Comparison of ENCODE assay signal across 22 mouse cellular contexts in genomic region chr5:73202498-73202897, GRCm38 (mm10). TPM values are rescaled to one million over a fixed set of nuclear protein-coding genes. Genes with fewer than 3 reads are reported as not detected.
DNase-seq lines count a peak whose midpoint lies in the region; ATAC-seq and TF ChIP-seq lines count a peak whose summit lies in the region.
"Had no signal": no experiment of that assay in that cellular context is flagged by ENCODE, and none has a peak within 500 bp of the region (broad histone marks: within the 10 kb centered on the region; RNA-seq: fewer than 3 reads in every experiment).

No protein-coding gene starts in this region.

- H3K27me3 ChIP-seq in kidney, embryonic 15.5 days, result no peaks in the 10 kb centered on the region
- H3K27me3 ChIP-seq in kidney, postnatal 0 days (ENCODE audit: insufficient read depth, low read length), result no peaks in the 10 kb centered on the region
- H3K27me3 ChIP-seq: embryonic facial prominence, embryonic 13.5 days; embryonic facial prominence, embryonic 15.5 days; forebrain, embryonic 12.5 days had no signal

- H3K4me2 ChIP-seq in kidney, embryonic 15.5 days, result no peak overlapping the region
- H3K4me2 ChIP-seq in kidney, postnatal 0 days (ENCODE audit: low read length), result no peak overlapping the region
- H3K4me2 ChIP-seq: embryonic facial prominence, embryonic 13.5 days; embryonic facial prominence, embryonic 15.5 days; forebrain, embryonic 12.5 days had no signal

- no peaks in the 10 kb centered on the region for H3K9me3 ChIP-seq in kidney, embryonic 15.5 days (replicated peaks)
- H3K9me3 ChIP-seq in kidney, postnatal 0 days (replicated peaks; ENCODE audit: low read length), result no peaks in the 10 kb centered on the region
- H3K9me3 ChIP-seq: embryonic facial prominence, embryonic 15.5 days; forebrain, embryonic 12.5 days had no signal

- no peak for TF ChIP-seq CTCF in kidney, postnatal 0 days (IDR thresholded peaks at IDR 0.05; ENCODE audit: low read depth)

- peak; percentile 68 for DNase-seq in heart, adult 11 months
- no peak for DNase-seq in heart, adult 18-20 months
- DNase-seq in kidney, adult 8-10 months, result no peak
- DNase-seq in kidney, postnatal 0 days (ENCODE audit: low spot score), result peak; percentile 77
- no peak for DNase-seq in kidney, postnatal 36 days
- DNase-seq: adrenal gland, adult 2 months; adrenal gland, postnatal 10 days; adrenal gland, postnatal 25 days; cerebellum, adult 11 months; cerebellum, adult 18-20 months; cerebellum, adult 8-10 months; cerebellum, adult 9-11 months; cerebellum, postnatal 14 days; cerebellum, postnatal 36 days; embryo, embryonic 11 days had no signal

- H3K36me3 ChIP-seq in kidney, embryonic 15.5 days, result peaks cover 6% of the 10 kb centered on the region; the same call in 1 of the 2 replicates
- no peaks in the 10 kb centered on the region for H3K36me3 ChIP-seq in kidney, postnatal 0 days (ENCODE audit: insufficient read depth, low read length)
- H3K36me3 ChIP-seq: embryonic facial prominence, embryonic 15.5 days had no signal

- peaks cover 35% of the 10 kb centered on the region for H3K4me1 ChIP-seq in kidney, embryonic 15.5 days
- H3K4me1 ChIP-seq in kidney, postnatal 0 days (replicated peaks; ENCODE audit: insufficient read depth, low read length), result no peaks in the 10 kb centered on the region
- H3K4me1 ChIP-seq: forebrain, embryonic 10.5 days; forebrain, embryonic 12.5 days had no signal

- H3K9ac ChIP-seq in kidney, embryonic 15.5 days, result no peak overlapping the region
- H3K9ac ChIP-seq in kidney, postnatal 0 days (ENCODE audit: low read depth, low read length), result no peak overlapping the region
- H3K9ac ChIP-seq: embryonic facial prominence, embryonic 13.5 days; embryonic facial prominence, embryonic 15.5 days; forebrain, embryonic 12.5 days had no signal

- ATAC-seq in kidney, embryonic 15.5 days (replicated peaks; ENCODE audit: low FRiP score), result peak; percentile 86
- ATAC-seq in kidney, postnatal 0 days (replicated peaks; ENCODE audit: low FRiP score, low read depth), result peak; percentile 72; the same call in 1 of the 2 replicates
- ATAC-seq: forebrain, embryonic 14.5 days had no signal

- no peak overlapping the region for H3K4me3 ChIP-seq in kidney, embryonic 15.5 days (replicated peaks)
- no peak overlapping the region for H3K4me3 ChIP-seq in kidney, postnatal 0 days (replicated peaks; ENCODE audit: low read depth, low read length)
- H3K4me3 ChIP-seq: embryonic facial prominence, embryonic 13.5 days; embryonic facial prominence, embryonic 15.5 days; erythroblast, embryonic 14.5 days; forebrain, embryonic 10.5 days; forebrain, embryonic 12.5 days had no signal

- H3K27ac ChIP-seq in kidney, embryonic 15.5 days, result peak overlapping the region; percentile 59
- H3K27ac ChIP-seq in kidney, postnatal 0 days, result no peak overlapping the region
- H3K27ac ChIP-seq: embryonic facial prominence, embryonic 13.5 days; embryonic facial prominence, embryonic 15.5 days; forebrain, embryonic 10.5 days; forebrain, embryonic 12.5 days had no signal

- 46% methylated on average over 6 of the region's 6 CpGs for WGBS in kidney, embryonic 15.5 days
- WGBS in kidney, postnatal 0 days, result 58% methylated on average over 6 of the region's 6 CpGs

RNA-seq across cellular contexts. Expression of gene Fryl, which starts 53.9 kb away (rescaled TPM):
- 10 to 100 TPM; 28.8 to 40.5 TPM for total RNA-seq in heart, adult 18-20 months (2021)
- 34.4 and 34.8 TPM in 2 replicates for polyA plus RNA-seq in kidney, embryonic 15.5 days (2015; fragmentation: Nextera tagmentation; extraction: Ambion mirVana)
- 20.6 and 22.6 TPM in 2 replicates for polyA plus RNA-seq in kidney, postnatal 0 days (2015; fragmentation: Nextera tagmentation; extraction: Ambion mirVana)

Comparison
In these comparisons a context has a peak if more than half of its experiments do, and no peak if none do; other contexts are left out.
1. DNase-seq: peak in heart, adult 11 months (single experiment) and kidney, postnatal 0 days (single experiment); none in heart, adult 18-20 months (0 of 2), kidney, adult 8-10 months (0 of 2) and kidney, postnatal 36 days (0 of 2).